Mouse (Mus musculus) left cerebral cortex, postnatal 14 days (tissue): ENCODE measurements around the gene Gm29423. TPM values are rescaled to one million over a fixed set of nuclear protein-coding genes. Genes with fewer than 3 reads are reported as not detected.
"Not testable (repeated sequence)": the region's sequence is repeated elsewhere in the genome, so short reads cannot be mapped to it uniquely, and the experiment has no call there.

Experiments
- DNase-seq, 2 experiments: peaks; one replicate each; pipeline ENCODE4 v3.0.0; 2021 to 2022; ENCODE audit warnings: low spot score in 2 of 2, mixed read lengths in 1 of 2
- intact Hi-C: fragments of 180-260 bp; cut with DNase I; formaldehyde crosslinking; loops from one replicate; pipeline ENCODE4 v1.15.1; 2025
- long read RNA-seq, 2 experiments: library from polyadenylated mRNA; stranded (forward); transcript quantifications; one replicate each; pipeline ENCODE4 v2.0.0; 2021
- total RNA-seq, 2 experiments: library from RNA; stranded (reverse); gene quantifications; 2 replicates each; pipeline ENCODE4 v1.2.3; 2021

The Gm29423 gene
- total RNA-seq: not detected
- long read RNA-seq, experiment 1: 0 reads
- long read RNA-seq, experiment 2: 0 reads

- DNase-seq, intact Hi-C loops: not testable (repeated sequence)
Measured at GRCm38 (mm10) chrY:70303187-70303586, at the start of gene Gm29423, which contains the start of gene Gm29644. Gm29423 (minus strand) TSS chrY:70303287. Gm29644 (minus strand) TSS chrY:70303343.

DNA sequence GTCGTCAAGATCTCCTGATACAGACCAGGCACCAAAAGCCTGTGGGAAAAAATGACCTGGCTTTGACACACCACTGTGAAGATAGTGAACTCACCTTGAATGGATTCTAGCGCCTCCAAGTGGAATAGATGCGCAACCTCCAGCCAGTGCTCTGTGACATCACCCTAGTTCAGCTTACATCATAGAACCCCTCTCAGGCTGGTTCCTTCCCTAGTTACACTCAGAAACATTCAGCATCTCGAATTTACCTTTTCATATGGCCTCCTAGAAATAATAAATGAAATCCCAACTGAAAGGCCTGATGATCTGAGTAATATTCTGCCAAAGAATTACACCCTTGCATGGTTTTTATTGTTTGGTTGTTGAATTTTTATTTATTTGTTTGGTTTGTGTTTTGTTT lies 29.5 kb downstream of the Gm29423 start, which contains the start of gene Gm21118:
Gene Gm21118, minus strand, starts transcription at position 101 of the 400 bp plus-strand sequence.
- DNase-seq, intact Hi-C loops: not testable (repeated sequence)

Other genes starting within 250 kb of the Gm29423 start
- gene Gm21118, start 29.6 kb downstream of the Gm29423 start, total RNA-seq: not detected
- gene Gm29644, start 56 bp upstream of the Gm29423 start, total RNA-seq: not detected
- gene Gm20888, start 138.6 kb upstream of the Gm29423 start, total RNA-seq: not detected